Mouse (Mus musculus) adrenal gland, postnatal 25 days (tissue): ENCODE data around the gene Dhx58. TPM values are rescaled to one million over a fixed set of nuclear protein-coding genes. Genes with fewer than 3 reads are reported as not detected.

Source experiments
- DNase-seq: peaks from one replicate; pipeline ENCODE4 v3.0.0; 2021; ENCODE audit warnings: mixed read lengths
- total RNA-seq: library from RNA; stranded (reverse); gene quantifications from 2 replicates; pipeline ENCODE4 v1.2.3, GENCODE M21; 2021

Dhx58 gene
- total RNA-seq, 1 experiment from 2014 or later, result 63.8 TPM

DNA sequence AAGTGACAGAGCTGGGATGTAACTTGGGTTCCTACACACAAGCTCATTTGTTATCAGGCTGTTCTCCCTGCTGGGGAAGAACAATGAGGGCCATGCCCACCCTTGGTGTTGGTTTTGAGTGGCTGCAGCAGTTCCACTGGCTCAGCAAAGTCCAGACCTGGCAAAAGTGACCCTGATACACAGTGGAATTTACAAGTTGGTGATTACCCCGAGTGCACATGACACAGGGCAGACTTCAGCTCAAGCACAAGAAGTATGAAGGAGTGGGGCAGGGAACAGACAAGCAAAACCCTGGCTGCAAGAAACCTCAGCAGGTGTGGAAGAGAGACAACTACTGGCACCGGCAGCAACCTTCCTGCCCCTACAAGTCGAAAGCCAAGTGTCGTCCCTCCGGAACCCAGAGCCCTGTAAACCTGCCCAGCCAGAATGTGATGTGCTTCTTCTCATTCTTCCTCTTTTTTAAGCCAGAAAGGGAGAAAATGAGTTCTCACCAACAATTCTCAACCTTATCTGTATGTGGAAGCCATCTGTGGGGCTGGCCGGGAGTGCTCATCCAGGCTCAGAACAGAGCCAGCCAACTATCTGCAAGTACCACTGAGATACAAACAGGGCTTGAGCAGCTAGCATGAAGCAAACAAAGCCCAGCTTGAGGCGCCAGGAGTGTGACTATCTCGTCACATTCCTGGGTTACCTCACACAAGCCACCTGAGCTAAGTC lies 17.9 kb upstream of the Dhx58 start:
- DNase-seq, result no peak

DNA sequence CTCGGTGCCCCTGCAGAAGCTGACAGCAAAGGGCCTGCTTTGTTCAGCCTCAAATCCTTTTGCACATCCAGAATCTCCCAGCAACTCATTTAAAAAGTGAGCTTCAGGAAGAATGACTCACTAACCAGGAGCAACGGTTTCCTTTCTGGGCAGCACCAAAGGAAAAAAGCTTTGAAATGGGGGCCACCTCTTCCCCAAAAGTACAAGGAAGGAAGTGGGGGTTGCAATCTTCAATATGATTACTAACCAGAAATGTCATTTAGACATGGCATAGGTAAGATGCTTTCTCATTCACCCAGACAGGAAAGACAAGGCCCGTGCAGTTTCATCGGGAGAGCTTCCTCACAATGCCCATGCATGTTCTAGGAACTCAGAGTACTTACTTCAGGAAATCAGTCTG lies 17.2 kb upstream of the Dhx58 start:
- no peak for DNase-seq

DNA sequence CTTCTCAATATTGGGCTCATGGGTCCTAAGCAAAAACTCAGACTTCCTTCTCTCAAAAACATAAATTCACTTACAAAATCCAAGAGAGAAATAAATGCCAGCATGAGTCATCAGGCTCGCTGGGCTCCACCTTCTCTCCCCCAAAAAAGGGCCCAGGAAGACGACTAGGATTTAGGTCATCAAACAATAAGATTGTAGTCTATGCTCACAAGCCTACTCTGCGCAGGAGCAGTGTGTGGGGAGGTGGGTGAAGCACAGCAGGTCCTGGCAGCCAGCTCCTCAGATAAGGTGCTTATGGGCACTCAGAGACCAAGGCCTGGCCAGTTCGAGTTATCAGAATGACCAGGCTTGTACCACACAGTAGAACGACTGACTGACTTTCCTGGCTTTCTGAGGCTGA lies 16.3 kb upstream of the Dhx58 start:
- DNase-seq, result no peak

DNA sequence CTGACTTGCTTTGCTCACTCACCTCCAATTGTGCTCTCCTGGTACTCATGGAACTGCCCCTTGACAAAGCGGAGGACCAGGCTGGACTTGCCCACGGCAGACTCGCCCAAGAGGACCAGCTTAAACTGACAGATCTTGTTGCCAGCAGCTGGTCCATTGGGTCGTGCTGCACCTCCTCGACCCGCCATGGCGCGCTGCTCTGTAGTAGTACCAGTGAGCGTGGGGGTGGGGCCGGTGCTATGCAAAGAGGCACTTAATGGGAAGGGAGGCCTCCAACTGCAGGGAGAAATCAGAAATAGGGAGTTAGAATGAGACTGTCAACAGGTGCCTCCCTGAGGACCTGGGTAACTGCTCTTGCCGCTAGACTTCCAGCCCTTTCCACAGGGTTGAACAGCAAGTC lies 15.8 kb upstream of the Dhx58 start:
- no peak for DNase-seq

DNA sequence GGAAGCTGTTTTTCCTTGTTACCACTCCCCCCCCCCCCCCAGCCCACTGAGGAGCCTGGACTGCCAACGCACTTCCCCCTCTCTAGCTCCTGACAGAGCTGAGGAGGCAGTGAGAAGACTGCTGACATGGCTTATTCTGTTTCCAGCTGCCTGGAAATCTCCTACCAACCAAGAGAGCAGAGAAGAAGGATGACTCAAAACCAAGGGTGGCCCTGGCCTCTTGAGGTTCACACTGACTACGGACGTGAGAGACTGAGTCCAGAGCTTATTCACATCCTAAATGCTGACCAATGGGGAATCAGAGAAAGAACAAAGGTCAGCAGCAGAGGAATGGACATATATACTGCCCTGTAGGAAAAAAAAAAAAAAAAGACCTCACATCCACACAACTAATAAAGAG lies 15.2 kb upstream of the Dhx58 start:
- DNase-seq, result no peak

DNA sequence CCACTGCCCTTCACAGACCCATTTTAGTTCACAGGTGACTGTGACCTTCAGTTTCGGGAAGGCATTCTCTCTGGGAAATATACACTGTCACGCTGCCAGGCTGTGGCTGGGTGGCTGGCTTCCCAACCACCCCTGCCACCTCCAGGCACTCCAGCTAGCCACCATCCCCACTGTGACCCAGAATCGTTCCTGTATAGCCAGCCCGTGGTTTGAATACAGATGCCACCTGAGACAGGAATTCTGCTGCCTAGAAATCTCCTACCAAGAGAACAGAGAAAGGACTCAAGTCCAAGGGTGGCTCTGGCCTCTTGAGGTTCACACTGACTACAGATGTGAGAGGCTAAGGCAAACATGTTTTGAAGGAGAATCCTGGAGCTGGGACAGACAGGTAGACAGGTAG lies 14.8 kb upstream of the Dhx58 start:
- no peak for DNase-seq

DNA sequence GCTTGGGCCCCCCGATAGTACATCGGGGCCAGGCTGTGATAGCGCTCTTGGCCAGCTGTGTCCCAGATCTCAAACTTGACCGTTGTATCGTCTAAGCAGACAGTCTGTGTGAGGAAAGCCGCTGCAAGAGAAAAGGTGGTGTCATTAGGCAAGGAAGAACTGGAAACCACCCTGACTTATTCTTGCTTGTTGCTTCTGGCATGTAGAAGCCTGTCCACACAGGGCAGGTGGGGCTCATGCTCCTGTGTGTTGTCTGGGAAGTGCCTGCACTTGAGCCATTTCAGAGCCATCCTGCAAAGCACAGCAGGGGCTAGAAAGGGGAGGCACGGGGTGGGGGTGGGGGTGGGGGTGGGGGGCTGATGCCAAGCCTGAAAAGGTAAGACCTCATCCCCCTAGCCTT lies 14.4 kb upstream of the Dhx58 start:
- no peak for DNase-seq

DNA sequence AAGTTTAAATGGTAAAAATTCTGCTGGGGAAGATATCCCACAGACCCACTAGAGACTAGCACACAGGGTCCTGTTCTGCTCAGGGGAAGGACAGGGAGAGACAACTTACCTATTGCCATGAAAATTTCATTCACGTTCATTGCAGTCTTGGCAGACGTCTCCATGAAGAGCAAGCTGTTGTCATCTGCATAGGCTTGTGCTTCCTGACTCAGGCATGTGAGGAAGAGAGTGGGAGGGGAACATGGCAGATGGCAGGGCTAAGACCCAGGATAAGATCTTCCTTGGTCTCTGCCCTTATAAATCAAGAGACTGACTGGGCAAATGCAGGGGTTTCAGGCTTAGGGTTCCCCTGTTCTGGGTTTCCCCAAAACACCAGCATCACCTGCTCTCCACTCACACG lies 12.6 kb upstream of the Dhx58 start:
- no peak for DNase-seq

DNA sequence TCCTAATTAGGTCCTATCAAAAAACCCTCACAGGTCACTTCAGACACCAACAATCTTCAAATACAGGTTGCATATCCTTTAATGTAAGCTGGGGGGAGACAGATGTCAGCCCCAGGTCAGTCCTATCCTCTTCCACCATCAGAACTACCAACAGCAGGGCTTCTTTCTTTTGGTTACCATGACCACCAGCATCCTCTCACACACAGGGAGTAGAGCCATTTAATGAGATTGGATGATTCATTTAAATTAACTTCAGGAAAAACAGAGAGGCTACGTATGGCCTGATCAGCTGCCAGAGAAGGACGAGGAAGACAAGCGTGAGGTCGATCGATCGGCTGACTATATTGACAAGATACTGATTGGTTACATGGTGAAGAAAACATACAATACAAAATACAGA lies 10.9 kb upstream of the Dhx58 start:
- no peak for DNase-seq

DNA sequence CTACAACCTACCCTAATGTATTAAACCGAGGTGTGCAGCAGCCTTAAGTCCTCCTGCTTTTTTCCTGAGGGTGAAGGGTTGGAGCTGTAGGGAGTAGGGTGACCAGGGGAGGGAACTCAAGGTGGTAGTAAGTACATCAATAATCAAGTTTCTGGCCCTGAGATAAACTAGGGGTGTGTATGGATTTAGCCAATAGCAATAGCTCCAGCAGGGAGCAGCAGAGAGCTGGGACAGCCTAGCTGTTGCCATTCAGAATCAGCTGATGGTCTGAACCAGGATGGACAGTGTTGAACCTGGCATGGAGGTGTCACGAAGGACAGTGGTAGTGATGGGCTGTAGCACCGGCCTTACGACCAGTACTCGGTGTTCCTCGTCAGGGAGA lies 10.5 kb upstream of the Dhx58 start:
- DNase-seq, result peak; percentile 83

DNA sequence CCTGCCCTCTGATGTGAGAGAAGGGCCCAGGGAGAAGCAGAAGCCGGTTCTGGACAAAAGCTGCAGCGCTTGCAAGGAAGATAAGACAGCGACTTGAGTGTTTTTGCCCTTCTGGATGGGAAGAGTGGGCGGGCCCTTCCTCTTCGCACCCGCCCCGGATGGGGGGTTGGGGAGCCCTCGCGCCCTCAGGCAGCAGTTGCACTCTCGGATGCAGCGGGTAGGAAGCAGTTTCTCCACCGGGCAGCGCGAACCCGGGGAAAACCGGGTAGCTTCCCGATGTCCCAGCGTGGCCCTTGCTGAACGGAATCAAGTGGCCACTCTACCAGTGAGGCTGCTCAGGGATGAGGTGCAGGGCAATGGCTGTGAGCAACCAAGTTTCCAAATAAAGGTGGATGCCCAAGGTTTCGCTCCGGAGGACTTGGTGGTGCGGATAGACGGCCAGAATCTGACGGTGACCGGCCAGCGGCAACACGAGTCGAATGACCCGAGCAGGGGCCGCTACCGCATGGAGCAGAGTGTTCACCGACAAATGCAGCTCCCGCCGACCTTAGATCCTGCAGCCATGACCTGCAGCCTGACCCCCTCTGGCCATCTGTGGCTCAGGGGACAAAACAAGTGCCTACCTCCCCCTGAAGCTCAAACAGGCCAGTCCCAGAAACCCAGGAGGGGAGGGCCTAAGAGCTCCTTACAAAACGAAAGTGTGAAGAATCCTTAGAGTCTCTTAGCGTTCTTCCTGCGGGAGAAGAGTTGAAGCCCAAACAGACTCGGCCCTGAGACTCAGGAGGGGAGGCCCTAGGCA lies 9.9 kb upstream of the Dhx58 start, which contains the start of gene Hspb9:
Gene Hspb9 (plus strand): TSS at position 116 of the 799 bp plus-strand sequence.
- DNase-seq, result peak; percentile 76

DNA sequence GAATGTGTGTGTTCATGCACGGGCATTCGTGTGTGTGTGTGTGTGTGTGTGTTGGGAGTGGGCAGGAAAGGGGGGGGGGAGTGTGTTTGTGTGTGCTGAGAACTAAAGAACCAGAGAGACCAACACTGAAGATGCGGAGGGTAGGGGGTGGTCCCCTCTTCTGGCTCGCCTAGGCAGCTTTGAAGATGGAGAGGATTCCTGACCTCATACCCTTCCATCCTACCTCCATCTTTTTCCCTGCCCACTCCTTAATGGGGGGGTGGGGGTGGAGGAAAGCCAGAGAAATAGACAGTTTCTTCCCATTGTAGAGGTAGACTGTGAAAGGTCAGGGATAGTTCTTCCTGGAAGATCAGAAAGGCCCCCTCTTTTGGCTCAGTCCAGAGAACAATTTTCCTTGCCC lies 9.1 kb upstream of the Dhx58 start:
- no peak for DNase-seq

DNA sequence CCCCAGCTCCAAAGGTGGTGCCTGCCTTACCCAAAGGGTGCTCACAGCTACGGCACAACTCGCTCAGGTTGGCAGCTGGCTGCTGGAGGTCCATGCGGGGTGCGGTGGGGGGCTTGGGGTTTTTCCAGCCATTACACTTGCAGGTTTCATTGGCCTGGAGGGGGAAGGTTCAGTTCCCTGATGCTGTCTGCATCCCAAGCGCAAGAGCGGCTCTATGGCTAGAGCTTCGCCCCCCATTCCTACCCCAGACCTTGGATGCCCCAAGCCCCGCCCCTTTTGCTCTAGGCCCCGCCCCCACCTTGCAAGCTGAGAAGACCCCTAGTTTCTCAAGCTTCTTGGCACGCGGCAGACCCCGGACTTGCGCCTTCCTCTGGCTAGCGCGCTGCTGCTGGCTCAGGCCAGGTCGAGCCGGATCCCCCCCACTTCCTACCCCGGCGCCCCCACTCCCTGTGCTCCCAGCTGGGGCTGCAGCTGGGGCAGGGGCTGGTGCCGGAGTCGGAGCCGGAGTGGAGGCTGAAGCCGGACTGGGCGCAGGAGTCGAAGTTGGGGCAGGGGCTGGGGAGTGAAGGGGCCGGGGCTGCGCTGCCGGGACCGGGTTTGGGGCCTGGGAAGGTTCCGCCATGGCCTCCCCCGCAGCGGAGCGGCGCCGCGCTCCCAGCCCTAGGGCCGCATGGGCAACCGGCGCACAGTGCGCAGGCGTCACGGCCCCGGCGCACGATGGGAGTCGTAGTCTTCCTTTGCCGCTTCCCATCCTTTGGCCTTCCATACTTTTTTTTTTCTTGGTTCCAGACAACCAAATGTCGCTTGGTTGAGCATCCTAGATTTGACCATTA lies 7.9 kb upstream of the Dhx58 start, which contains the start of gene Kat2a:
Gene Kat2a (minus strand): TSS at position 683 of the 833 bp plus-strand sequence.
- peak; percentile 90 for DNase-seq

DNA sequence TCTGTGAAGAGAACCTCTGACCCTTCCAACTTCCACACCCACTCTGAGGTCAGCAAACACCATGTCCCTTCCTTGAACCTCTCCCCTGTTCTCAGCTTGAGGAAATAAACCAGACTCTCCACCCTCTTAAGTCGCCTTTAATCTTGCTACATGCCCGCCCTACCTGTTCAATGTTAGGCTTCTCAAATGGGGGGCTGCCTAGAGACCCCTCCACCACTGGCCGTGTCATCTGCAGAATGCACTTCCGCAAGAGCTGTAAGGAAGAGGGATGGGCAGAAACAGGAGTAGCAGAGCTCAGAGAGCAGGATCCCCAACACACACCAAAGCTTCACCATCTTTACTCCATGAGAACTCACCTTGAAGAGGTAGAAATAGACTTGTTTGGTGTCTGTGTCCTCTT lies 6.9 kb upstream of the Dhx58 start:
- no peak for DNase-seq

DNA sequence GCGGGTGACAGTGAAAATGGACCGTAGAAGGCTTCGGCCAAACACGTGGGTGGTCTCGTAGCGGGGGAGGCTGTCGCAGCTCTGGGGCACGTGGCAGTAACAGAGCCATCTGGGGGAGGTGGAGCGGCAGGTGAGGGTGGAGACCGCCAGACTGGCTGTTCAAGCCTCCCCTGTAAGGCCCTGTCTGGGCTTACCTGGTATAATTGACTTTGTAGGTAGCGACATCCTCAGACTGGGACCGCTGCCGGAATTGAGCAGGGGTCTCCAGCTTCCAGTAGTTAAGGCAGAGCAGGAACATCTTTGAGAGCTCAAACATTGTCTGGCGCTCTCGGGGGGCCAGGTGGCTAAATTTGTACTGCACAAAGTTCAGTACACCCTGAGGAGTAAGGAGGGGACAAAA lies 6.5 kb upstream of the Dhx58 start:
- DNase-seq, result no peak

DNA sequence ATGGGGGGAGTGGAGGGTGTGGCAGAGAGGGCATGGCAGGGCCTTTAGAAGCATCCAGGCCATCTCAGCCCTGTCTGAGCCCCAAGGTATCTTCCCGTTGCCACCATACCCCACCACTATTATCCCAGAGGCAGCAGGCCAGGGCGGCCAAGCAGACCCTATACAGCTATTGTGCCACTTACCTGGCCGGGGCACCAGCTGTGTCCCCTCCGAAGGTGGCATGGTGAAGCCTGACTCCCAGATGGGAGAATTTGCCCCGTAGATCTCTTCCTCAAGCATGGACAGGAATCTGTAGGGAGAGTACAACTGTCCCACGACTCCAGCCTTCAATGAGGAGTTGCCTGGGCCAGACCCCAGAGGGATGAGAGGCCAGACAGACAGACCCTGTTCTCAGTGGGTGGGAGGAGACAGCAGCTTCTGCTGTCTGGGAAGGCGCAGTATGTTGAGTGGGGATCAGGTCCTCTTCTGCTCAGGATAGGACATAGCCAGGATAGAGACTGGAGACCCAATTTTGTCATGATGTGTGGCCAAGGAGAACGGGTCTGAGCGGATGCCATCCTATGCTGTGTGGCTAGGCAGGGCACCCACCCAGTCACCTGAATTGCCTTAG lies 5.2 kb upstream of the Dhx58 start:
- no peak for DNase-seq

DNA sequence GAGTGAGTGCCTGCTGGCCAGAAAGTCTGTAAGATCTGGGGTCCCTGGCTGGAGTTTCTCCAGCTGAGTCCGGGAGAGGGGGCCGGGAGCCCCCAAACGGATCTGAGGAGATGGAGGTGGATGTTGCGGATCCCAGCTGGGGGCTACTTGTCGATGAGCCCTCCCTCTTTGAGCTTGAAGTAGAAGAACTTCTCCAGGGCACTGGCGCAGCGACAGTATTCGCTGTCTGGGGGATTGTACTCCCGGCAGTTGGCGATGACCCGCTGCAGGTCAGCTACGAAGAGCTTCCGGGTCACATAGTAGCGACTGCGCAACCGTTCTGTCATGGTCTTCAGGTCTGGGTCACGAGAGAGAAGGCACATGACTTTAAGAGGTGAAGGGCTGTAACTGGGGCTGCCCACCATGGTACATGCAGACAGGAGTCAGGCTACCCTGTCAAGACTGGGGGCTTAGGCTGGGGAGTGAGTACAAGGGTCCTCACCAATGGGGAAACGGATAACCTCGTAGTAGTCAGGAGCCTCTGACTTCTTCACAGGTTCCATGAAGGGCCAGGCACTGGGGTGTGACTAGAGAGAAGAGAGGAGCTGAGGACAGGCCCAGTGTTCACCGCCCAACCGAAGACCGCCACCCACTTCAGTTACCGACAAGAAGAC lies 1.1 kb upstream of the Dhx58 start:
- DNase-seq, result no peak

DNA sequence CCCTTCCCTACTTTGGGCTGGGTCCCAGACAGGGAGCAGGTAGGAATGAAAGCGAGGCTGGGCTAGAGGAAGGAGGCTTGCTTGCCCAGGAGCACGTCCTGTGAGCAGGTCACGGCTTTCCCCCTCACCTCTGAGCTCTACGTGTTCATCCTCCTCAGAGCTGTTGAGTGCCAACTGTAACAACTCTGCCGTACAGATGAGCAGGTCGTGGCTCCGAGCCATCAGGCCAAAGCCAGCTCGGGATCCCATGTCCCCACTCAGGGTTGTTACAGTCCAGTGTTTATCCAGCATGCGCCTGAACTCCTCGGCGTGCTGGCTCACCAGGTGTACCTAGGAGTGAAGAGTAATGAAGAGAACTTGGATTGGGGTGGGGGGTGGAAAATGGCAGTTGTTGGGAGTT lies 705 bp downstream of the Dhx58 start:
- no peak for DNase-seq

DNA sequence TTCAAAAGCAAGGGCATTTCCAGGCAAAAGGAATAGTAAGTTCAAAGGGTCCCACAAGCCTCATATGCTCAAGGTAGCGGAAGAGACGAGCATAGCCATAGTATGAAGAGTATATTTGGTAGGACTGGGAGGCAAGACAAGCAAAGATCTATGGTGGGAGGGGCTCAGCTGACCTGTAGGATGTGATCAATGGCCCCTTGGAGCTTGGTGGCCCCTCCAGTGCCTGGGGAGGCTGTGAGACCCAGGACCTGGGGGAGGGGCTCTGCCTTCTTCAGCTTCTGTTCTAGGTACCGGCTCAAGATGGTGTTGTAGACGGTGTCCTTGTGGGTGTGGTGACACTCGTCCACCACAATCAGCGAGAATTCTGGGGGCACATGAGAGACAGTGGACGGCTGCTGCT lies 1.2 kb downstream of the Dhx58 start:
- DNase-seq, result no peak

DNA sequence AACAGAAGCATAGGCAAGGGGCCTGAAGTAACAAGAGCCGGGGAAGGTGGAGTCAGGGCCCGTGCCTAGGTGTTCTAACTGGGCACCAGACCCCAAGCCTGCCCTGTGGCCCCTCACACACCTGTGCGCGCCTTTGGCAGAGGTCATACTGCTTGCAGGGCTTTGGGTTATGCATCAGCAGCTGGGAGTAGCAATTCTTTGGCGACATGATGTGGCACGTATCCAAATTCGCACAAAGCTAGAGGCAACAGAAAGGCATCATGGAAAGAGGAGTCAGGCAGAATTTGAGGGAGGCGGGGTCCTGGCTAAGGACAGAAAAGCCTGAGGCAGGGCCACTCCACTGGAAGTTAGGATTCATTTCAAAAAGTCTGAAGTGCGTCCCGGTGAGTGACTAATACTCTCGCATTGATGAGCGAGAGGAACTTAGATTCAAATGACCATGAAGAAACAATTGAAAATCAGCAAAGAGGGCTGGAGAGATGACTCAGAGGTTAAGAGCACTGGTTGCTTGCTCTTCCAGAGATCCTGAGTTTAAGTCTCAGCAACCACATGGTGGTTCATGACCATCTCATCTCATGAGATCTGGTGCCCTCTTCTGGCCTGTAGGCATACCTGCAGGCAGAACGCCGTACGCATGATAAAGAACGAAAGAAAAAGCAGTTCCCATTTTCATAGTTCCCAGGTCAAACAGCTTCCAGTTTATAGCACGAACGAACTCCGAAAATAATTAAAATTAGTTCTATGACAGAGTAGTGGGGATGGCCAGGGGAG lies 1.8 kb downstream of the Dhx58 start:
- no peak for DNase-seq

DNA sequence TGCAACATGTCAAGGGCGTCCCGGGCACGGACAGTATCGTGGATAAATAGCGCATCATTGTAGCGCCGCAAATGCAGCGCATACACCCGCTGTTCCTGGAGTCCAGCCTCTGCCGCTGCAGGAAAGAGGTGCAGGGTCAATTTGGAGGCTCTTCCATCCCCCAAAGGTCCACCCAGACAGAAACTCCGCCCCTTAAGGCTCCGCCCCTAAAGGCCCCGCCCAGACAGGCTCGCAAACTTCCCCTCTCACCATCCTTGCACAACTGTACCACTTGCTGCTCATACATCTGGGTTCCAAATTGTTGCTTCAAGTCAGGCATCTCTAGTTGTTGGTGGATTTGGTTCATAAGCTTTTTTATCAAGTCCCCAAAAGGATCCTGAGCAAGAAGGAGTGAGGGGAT lies 2.8 kb downstream of the Dhx58 start:
- peak; percentile 83 for DNase-seq
